Mouse (Mus musculus) ZHBTc4 (cell line): ENCODE measurements around the gene Glrb.
A peak's percentile ranks its signal among the peaks of the same experiment; 100 is the strongest.

Experiments used
- DNase-seq: peaks from one replicate; pipeline ENCODE4 v3.0.0-alpha.2; 2011; ENCODE audit warnings: low read depth, low spot score

The Glrb gene

GRCm38 (mm10) chr3:80913111-80913778 lies at the start of gene Glrb:
TSS of gene Glrb (minus strand) at chr3:80913660.
- DNase-seq = peak; percentile 74

- DNase-seq = no peak
These were observed 46.5 kb upstream of the Glrb start for GRCm38 (mm10) chr3:80959965-80960364.

- peak; percentile 65 for DNase-seq
These were observed 45.1 kb upstream of the Glrb start for GRCm38 (mm10) chr3:80958591-80958990.

- no peak for DNase-seq
These were observed 372 bp upstream of the Glrb start for GRCm38 (mm10) chr3:80913779-80914284.

- DNase-seq = no peak
These were observed 18.5 kb downstream of the Glrb start for GRCm38 (mm10) chr3:80894745-80895480.

- DNase-seq = no peak
These were observed 19.1 kb downstream of the Glrb start for GRCm38 (mm10) chr3:80894328-80894727.

- no peak for DNase-seq
These were observed 20.3 kb downstream of the Glrb start for GRCm38 (mm10) chr3:80893055-80893690.

GRCm38 (mm10) chr3:80891087-80891486 lies 22.4 kb downstream of the Glrb start:
- DNase-seq = no peak

- no peak for DNase-seq
These were observed 28.3 kb downstream of the Glrb start for GRCm38 (mm10) chr3:80885174-80885573.

- DNase-seq = no peak
These were observed 29.9 kb downstream of the Glrb start for GRCm38 (mm10) chr3:80883601-80884000.

- DNase-seq = no peak
These were observed 32.7 kb downstream of the Glrb start for GRCm38 (mm10) chr3:80880660-80881293.

GRCm38 (mm10) chr3:80878571-80878970 lies 34.9 kb downstream of the Glrb start:
- no peak for DNase-seq

- no peak for DNase-seq
These were observed 38.6 kb downstream of the Glrb start for GRCm38 (mm10) chr3:80874690-80875353.

GRCm38 (mm10) chr3:80874081-80874480 lies 39.4 kb downstream of the Glrb start:
- no peak for DNase-seq

GRCm38 (mm10) chr3:80871472-80872171 lies 41.8 kb downstream of the Glrb start:
- no peak for DNase-seq

GRCm38 (mm10) chr3:80867328-80867727 lies 46.1 kb downstream of the Glrb start:
- no peak for DNase-seq

GRCm38 (mm10) chr3:80852912-80853507 lies 60.5 kb downstream of the Glrb start:
- DNase-seq = no peak

- DNase-seq = no peak
These were observed 62.5 kb downstream of the Glrb start for GRCm38 (mm10) chr3:80850947-80851346.

- no peak for DNase-seq
These were observed 67.8 kb downstream of the Glrb start for GRCm38 (mm10) chr3:80845634-80846033.

- no peak for DNase-seq
These were observed 73.6 kb downstream of the Glrb start for GRCm38 (mm10) chr3:80839845-80840244.
